Mouse (Mus musculus): ENCODE data around the gene Letmd1. TPM values are rescaled to one million over a fixed set of nuclear protein-coding genes. Genes with fewer than 3 reads are reported as not detected.
A peak's percentile ranks its signal among the peaks of the same experiment; 100 is the strongest.
"Not testable (repeated sequence)": the region's sequence is repeated elsewhere in the genome, so short reads cannot be mapped to it uniquely, and the experiment has no call there.

The Letmd1 gene
- polyA plus RNA-seq (2015; fragmentation: Nextera tagmentation; extraction: Ambion mirVana): 44.7 and 50.3 TPM in 2 replicates

DNA sequence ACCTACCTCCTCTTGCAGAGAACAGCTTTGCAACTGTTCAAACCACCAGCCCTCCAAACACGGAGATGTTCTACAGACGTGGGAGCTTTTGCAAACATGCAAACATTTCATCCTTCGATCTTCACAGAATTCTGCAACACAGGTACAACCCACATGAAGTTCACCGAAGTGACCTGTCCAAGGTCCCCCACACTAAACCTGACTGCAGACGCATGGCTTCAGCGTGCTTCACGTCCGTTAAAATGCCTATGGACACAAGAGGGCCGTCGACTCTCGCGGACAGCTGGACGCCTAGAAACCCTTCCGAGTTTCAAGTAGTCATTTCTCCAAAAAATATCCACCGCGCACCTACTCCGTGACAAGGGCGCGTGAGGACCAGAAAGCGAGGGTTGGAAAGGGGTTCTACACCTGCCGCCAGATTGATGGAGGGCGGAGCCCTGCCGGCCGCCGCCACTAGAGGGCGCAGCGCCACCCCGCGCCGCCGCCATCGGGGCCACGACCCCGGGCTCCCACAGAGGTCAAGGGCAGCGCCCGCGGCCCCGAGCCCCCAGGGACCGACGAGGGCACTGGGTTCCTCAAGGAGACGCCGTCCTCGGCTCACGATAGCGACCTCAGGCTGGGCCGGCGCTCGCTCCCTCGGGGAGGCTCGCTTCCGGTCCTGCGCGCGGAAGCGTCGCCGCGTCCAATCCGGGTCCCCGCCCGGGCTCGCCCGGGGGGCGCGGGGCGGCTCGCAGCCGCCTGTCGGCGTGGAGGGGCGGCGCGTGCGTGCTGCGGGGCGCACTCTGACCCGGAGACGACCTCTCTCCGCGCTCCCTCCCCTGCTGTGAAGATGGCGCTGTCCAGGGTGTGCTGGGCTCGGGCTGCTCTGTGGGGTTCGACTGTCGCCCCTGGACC, at the start of gene Letmd1:
Gene Letmd1 (plus strand): TSS at position 729 of the 894 bp plus-strand sequence.
- Histone ChIP-seq H3K27ac (peak within 1 kb of the TSS; percentile 80), H3K36me3 (ENCODE audit: poor library complexity, severe bottlenecking) (peaks cover 27% of the 10 kb centered on the region), H3K9me3 (replicated peaks) (no peaks in the 10 kb centered on the region; the same call in 1 of the 2 replicates), H3K9ac (peak within 1 kb of the TSS; percentile 87), H3K4me2 (peak within 1 kb of the TSS; percentile 89), H3K27me3 (no peaks in the 10 kb centered on the region), H3K4me3 (peak within 1 kb of the TSS; percentile 80), H3K4me1 (peaks cover 25% of the 10 kb centered on the region)
- WGBS: 2% methylated on average over 60 of the region's 84 CpGs
- peak; percentile 95 for ATAC-seq

- H3K4me1 ChIP-seq: peaks cover 43% of the 10 kb centered on the region
- peaks cover 10% of the 10 kb centered on the region for H3K27me3 ChIP-seq
- H3K4me2 ChIP-seq: no peak overlapping the region
- H3K4me3 ChIP-seq: no peak overlapping the region
- WGBS: 76% methylated on average over 8 of the region's 8 CpGs
- peak overlapping the region; percentile 39; the same call in 1 of the 2 replicates for H3K9ac ChIP-seq
- no peaks in the 10 kb centered on the region for H3K36me3 ChIP-seq (ENCODE audit: poor library complexity, severe bottlenecking)
- H3K27ac ChIP-seq: no peak overlapping the region
- ATAC-seq: no peak
- H3K9me3 ChIP-seq (replicated peaks): no peaks in the 10 kb centered on the region
These were observed 49.5 kb upstream of the Letmd1 start for GRCm38 (mm10) chr15:100419311-100419710.

DNA sequence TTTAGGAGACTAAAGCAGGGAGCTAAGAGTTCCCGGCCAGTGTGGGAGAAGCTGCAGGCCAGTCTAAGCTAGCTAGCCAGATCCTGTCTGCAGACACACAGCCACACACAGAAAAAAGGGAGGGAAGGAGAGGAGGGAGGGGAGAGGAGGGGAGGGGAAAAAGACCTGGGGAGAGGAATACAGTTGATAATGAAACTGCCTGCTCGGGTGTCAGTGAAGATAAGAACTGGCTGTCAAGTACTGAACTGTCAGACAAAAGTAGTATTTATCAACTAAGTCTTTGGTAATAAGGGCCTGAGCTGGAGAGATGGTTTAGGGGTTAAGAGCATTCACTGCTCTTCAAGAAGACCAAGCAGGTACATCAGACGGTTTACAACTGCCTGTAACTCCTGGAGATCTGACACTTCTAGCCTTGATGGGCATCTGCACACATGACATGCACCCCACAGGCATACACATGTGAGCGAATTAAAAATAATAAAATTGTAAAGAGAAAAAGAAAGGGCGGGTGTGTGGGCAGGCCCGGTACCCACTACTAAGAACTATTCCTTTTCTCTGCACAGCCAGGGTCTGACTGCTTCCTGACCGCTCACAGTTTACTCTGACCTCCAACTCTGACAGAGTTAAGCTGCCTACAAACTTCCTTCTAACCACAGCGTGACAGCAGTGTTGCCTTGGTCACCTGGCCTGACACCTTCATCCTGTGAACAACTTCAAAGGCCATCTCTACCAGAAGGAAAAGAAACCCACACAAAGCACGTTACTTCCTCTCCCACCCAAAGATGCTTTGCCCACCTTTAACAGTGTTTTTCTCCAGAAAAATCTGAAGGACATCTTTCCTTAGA, 48.7 kb upstream of the Letmd1 start:
- WGBS: 67% methylated on average over 9 of the region's 9 CpGs
- peaks cover 45% of the 10 kb centered on the region for H3K4me1 ChIP-seq

GRCm38 (mm10) chr15:100421059-100421757, 47.6 kb upstream of the Letmd1 start:
- H3K9ac ChIP-seq: peak overlapping the region; percentile 96; the same call in 1 of the 2 replicates
- WGBS: 51% methylated on average over 8 of the region's 8 CpGs
- ATAC-seq: no peak
- peak overlapping the region; percentile 96 for H3K4me3 ChIP-seq
- H3K27me3 ChIP-seq: peaks cover 29% of the 10 kb centered on the region
- 0 out of 2 replicates have a peak, but pooled peaks cover 3% of the 10 kb centered on the region for H3K9me3 ChIP-seq (replicated peaks)
- H3K4me1 ChIP-seq: peaks cover 45% of the 10 kb centered on the region
- no peak overlapping the region for H3K27ac ChIP-seq
- peak overlapping the region; percentile 88 for H3K4me2 ChIP-seq
- H3K36me3 ChIP-seq (ENCODE audit: poor library complexity, severe bottlenecking): no peaks in the 10 kb centered on the region

More for the DNA sequence above, 48.7 kb upstream of the Letmd1 start:
- no peak overlapping the region for H3K4me3 ChIP-seq
- H3K9ac ChIP-seq: peak overlapping the region; percentile 35; the same call in 1 of the 2 replicates
- H3K9me3 ChIP-seq (replicated peaks): no peaks in the 10 kb centered on the region
- H3K27me3 ChIP-seq: peaks cover 18% of the 10 kb centered on the region
- H3K36me3 ChIP-seq (ENCODE audit: poor library complexity, severe bottlenecking): no peaks in the 10 kb centered on the region
- H3K27ac ChIP-seq: no peak overlapping the region
- H3K4me2 ChIP-seq: no peak overlapping the region
- ATAC-seq: no peak

DNA sequence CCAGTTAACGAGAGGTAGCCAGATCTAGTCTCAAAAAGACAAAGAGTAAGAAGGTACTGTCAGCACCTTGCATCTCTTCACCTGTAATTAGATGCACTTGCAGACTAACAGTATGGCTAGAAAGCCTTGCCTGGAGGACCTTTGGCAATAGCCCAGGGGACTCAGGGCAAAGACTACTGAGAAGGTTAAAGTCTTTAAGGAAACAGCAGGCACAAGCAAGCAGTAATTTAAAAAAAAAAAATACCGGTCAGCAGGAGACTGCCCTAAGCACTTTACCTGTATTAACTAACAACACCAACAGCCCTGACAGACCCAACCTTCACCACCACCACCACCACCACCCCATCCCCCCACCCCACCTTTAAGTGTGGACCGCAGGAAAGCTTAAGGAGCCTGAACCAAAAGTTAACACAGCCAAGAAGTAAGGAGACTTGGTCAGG, 47.0 kb upstream of the Letmd1 start, which contains the start of gene Gm5475:
Gene Gm5475 (plus strand): TSS at position 390 of the 440 bp plus-strand sequence.
- Histone ChIP-seq H3K27me3 (peaks cover 31% of the 10 kb centered on the region), H3K4me1 (peaks cover 45% of the 10 kb centered on the region), H3K9ac (peak within 1 kb of the TSS; percentile 96), H3K4me3 (peak within 1 kb of the TSS; percentile 96), H3K4me2 (peak within 1 kb of the TSS; percentile 88)
- WGBS: 30% methylated on average over 3 of the region's 3 CpGs
- not testable (repeated sequence) for H3K27ac ChIP-seq; ATAC-seq; H3K9me3 ChIP-seq (replicated peaks); H3K36me3 ChIP-seq (ENCODE audit: poor library complexity, severe bottlenecking)

- Histone ChIP-seq H3K4me2 (peak overlapping the region; percentile 88), H3K27ac (no peak overlapping the region; the same call in 1 of the 2 replicates), H3K27me3 (peaks cover 31% of the 10 kb centered on the region), H3K36me3 (ENCODE audit: poor library complexity, severe bottlenecking) (no peaks in the 10 kb centered on the region), H3K9ac (peak overlapping the region; percentile 96), H3K9me3 (replicated peaks) (0 out of 2 replicates have a peak, but pooled peaks cover 3% of the 10 kb centered on the region), H3K4me1 (peaks cover 45% of the 10 kb centered on the region), H3K4me3 (peak overlapping the region; percentile 96)
- peak; percentile 74 for ATAC-seq
- WGBS: under 1% methylated on average over 33 of the region's 44 CpGs
These were observed 46.3 kb upstream of the Letmd1 start for GRCm38 (mm10) chr15:100422476-100422875.

DNA sequence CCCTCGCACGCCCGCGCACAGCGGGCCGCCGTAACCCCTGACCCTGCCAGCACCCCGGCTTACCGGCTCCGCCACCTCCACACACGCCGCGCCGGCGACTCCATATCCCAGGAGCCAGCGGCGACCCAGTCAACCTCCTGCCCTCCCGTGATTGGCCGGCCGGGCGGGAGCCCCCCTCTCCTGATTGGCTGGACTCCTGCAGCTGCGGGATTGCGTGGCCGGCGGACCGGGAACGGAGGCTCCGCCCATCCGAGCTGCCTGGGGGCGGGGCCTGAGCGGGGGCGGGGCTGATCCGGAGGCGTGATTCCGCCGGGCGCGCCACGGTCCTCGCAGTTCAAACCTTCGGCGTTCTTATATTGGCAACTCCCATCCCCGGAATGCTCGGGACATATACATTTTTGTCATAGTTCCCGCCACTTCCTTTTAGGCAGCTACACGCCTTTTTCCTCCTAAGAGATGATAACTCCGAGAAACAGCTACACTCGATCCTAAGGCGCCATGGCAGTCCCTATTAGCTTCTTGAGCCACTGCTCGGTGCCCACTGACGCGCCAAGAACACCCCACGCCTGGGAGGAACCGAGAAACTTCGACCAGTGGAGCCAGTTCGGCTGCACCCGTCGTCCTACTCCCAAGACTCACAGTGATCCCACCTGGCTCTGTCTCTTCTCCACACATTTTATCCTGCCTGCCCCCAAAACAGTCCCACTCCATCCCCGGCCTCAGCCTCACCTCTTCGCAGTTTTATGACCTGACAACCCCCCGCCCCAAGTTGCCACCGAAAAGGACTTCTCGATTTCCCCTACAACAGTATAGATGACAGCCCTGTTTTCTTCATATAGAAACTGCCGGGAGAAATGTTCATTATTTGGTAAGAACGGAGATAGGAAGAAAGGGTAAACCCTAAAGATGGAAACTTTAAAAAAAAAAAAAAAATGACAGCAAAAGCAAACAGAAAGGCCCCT, 45.6 kb upstream of the Letmd1 start:
- Histone ChIP-seq H3K9ac (peak overlapping the region; percentile 96), H3K4me1 (peaks cover 45% of the 10 kb centered on the region), H3K27ac (no peak overlapping the region), H3K4me2 (peak overlapping the region; percentile 88), H3K4me3 (peak overlapping the region; percentile 96), H3K9me3 (replicated peaks) (0 out of 2 replicates have a peak, but pooled peaks cover 3% of the 10 kb centered on the region), H3K27me3 (peaks cover 31% of the 10 kb centered on the region), H3K36me3 (ENCODE audit: poor library complexity, severe bottlenecking) (no peaks in the 10 kb centered on the region)
- 1% methylated on average over 55 of the region's 65 CpGs for WGBS
- ATAC-seq: peak; percentile 99

GRCm38 (mm10) chr15:100423916-100424315, 44.9 kb upstream of the Letmd1 start:
- no peak for ATAC-seq
- 0 out of 2 replicates have a peak, but pooled peaks cover 3% of the 10 kb centered on the region for H3K9me3 ChIP-seq (replicated peaks)
- no peaks in the 10 kb centered on the region for H3K36me3 ChIP-seq (ENCODE audit: poor library complexity, severe bottlenecking)
- peak overlapping the region; percentile 88 for H3K4me2 ChIP-seq
- H3K4me1 ChIP-seq: peaks cover 45% of the 10 kb centered on the region
- H3K27me3 ChIP-seq: peaks cover 31% of the 10 kb centered on the region
- H3K4me3 ChIP-seq: peak overlapping the region; percentile 96
- no peak overlapping the region for H3K27ac ChIP-seq
- peak overlapping the region; percentile 96 for H3K9ac ChIP-seq
- 3% methylated on average over 14 of the region's 14 CpGs for WGBS

- Histone ChIP-seq H3K27ac (no peak within 1 kb of the TSS), H3K36me3 (ENCODE audit: poor library complexity, severe bottlenecking) (no peaks in the 10 kb centered on the region), H3K9ac (peak within 1 kb of the TSS; percentile 96; the same call in 1 of the 2 replicates), H3K4me3 (peak within 1 kb of the TSS; percentile 96), H3K9me3 (replicated peaks) (0 out of 2 replicates have a peak, but pooled peaks cover 3% of the 10 kb centered on the region), H3K27me3 (peaks cover 31% of the 10 kb centered on the region), H3K4me2 (peak within 1 kb of the TSS; percentile 88), H3K4me1 (peaks cover 39% of the 10 kb centered on the region)
- ATAC-seq: no peak
- 29% methylated on average over 17 of the region's 17 CpGs for WGBS
These were observed 44.3 kb upstream of the Letmd1 start, which contains the start of gene Slc11a2 for GRCm38 (mm10) chr15:100424396-100425122. Gene Slc11a2 (minus strand): TSS chr15:100425072.

Data from forebrain, embryonic 13.5 days (tissue).